Mouse (Mus musculus) megakaryocyte, adult 5-6 weeks (primary cell): Measurements from ENCODE around the gene Fnbp1l. TPM values are rescaled to one million over a fixed set of nuclear protein-coding genes. Genes with fewer than 3 reads are reported as not detected.

ENCODE experiments used
- ATAC-seq: 2 replicates; pipeline ENCODE4 v1.8.0; 2016; ENCODE audit warnings: mild to moderate bottlenecking, inconsistent platforms; ENCODE audit not compliant: poor library complexity, severe bottlenecking
- total RNA-seq, 2 experiments: library from RNA; stranded (forward) in 1 of 2; stranded (reverse) in 1 of 2; fragments of 153-499, 151-499 nt in 1 of 2; fragments of 221-1000, 200-1000 nt in 1 of 2; gene quantifications; 2 replicates each; pipeline versions ENCODE4 v1.2.3 to v1.2.4; 2015 to 2017

Gene Fnbp1l
- total RNA-seq, 2 experiments from 2014 or later, result 2.5 to 4.5 TPM

DNA sequence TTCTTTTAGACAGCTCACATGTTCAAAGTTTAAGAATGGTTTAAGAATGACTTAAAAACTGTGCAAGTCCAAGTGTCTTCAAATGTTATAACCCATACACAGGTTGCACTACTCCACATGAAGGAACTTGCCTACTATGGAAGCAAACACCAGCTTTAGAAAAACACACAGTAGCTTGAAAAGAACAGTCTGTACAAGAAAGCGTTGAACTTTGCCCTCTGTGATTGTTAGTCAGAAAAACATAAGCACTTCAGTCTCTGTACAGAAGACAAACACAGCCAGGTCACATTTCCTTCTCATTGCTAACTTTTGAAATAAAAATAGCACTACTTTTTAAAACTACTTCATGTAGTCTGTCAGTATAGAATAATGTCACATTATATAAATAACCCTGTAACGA lies 80.7 kb downstream of the Fnbp1l start:
- no peak for ATAC-seq

DNA sequence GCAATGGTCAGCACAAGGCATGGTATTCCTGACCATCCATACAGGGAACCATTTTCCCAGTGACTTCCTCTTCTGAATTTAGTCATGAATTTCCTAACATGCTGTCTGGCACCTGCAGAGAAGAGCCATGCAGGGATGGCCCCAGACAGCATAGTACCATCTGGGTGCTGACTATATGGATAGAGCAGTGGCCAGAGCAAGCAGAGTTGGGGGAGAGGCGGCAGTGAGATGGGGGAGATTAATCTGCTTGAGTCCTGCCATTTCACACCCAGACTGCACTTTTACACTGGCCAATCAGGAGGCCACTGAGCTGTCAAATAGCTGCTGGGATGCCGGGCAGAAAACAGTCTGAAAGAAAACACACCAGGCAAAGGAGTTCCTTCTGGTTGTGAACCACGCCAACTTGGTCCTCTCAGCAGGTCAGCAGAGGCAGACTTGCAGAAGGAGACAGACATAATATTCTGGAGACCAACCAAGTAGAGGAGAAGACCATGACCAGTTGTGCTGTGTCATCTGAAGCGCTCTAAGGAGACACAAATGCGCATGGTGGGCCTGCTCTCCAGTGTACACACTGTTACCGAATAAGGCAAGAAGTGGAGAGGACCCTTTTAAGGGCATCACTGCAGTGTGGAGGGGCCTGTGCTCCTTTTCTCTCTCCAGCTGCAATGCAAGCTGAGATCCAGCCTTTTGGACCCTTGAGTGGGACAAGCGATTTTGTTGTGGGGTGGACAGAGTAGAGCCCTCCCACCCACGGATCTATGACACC lies 83.4 kb downstream of the Fnbp1l start:
- no peak for ATAC-seq

DNA sequence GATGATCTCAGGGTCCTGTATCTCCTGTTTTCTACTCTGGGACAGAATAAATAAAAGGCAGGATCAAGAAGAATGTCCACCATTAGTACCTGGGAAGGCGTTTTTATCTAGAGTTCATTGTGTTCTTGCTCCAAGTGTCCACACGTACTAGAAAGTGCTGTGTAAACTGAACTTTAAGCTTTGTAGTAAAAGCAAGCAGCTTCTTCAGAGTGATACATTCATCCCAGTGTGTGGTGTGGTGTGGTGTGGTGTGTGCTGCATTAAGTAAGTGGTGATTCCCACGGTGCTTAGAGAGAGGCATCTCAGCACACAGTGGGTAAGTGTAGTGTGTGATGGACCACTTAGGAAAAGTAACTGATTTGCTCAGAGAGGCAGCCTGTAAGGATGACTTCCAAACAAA lies 91.0 kb downstream of the Fnbp1l start:
- no peak for ATAC-seq

DNA sequence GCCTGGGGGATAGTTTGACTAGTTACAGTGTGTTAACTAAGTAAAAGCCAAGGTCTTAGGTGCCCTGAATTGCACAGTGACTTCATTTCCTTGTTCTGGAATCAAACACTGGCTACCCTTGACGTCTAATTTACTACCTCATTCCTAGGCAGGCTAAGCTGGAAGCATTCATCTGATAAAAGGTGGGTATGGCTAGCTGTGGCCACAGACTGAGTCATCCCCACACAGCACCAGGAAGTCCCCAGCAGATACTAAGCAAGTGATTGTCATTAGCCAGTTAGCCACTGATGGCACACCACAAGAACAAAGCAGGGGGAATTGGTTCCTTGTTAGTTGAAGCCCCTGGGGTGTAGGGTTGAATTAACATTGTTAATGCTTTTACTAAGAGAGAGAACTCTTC lies 98.2 kb downstream of the Fnbp1l start:
- peak; percentile 78 for ATAC-seq

DNA sequence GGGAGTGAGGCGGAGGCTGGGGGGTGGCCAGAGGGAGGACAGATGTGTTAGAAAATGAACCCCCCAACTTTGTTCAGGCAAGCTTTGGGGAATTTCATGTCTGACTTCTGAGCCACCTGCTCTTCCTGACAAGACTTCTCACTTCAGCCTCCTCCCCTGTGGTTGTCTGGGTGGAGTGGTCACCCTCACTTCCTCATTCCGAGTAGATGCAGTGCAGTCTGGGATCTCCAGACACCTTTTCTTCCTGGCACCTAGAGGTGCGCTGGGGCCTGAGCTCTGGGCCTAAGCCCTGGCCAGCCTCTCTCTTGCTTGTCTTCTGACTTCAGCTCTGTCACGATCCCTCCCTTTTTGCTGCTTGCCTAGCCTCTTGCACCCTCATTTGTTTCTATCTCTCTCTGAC lies 98.6 kb downstream of the Fnbp1l start:
- ATAC-seq, result peak; percentile 87

DNA sequence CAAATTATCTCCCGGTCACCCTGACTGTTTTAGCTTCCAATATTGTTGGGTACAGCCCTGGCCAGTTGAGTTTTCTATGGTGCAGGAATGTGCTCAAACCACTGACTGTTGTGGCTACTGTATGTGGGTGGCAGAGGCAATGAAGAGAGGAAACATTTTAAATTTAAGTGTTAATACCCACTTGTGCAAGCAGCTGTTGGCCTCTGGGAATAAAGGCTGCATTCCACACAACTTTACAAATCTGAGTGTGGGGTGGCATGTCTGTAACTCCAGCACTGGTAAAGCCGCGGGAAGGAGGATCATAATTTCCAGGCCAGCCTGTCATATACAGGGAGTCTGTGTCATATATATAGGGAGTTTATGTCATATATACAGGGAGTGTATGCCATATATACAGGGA lies 99.2 kb downstream of the Fnbp1l start:
- no peak for ATAC-seq

DNA sequence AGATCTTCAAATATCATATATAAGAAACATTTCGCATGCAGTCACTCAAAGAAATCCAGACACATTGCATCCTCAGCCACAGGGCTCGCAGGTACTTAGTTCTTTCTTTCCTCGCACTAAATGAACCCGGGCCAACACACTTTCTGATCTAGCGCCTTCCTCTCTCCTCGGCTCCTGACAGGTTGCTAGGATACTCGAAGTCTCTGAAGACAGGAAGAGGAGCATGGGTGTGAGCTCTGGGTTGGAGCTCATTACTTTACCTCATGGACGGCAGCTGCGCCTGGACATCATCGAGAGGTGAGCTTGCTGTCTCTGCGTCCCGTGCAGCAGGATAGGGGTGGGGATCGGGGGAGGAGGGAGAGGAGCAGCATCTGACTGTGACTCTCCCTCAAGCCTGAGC lies 100.4 kb downstream of the Fnbp1l start:
- ATAC-seq, result no peak

DNA sequence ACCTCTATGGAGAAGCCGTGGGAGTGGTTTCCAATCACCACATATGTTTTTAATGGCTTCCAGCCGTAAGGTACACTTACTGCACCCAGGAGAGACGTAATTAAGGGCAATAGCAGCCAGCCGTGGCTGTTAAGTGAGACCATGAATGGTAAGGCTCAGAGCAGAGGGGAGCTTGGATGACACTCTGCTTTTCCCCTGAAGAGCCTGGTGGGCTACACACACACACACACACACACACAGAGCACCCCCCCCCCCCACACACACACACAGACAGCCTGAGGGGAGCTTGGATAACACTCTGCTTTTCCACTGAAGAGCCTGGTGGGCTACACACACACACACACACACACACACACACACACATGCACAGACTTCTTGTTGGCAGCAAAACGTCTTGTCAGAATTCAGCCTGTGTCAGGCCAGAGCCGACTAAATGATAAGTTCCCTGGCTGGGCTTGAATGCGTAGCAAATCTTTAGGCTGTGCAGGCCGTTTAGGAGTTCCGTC lies 101.2 kb downstream of the Fnbp1l start:
- no peak for ATAC-seq

DNA sequence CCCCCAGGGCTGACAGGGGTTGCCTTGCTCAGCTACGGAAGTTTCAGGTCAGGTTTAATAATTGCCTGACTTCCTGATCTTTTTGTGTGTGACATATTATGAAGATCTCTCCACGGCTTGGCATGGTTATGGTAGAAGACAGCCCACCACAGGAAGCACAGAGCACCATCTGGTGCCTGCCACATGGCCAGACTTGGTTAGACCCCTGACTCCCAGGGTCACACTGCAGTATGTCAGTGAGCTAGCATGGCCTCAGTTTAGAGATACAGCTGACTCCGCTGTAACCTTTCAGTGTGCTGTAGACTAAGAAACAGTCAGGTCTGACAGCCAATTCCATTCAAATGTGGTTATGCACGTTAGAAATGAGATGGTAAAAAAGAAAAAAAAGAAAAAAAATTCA lies 101.8 kb downstream of the Fnbp1l start:
- ATAC-seq, result no peak

DNA sequence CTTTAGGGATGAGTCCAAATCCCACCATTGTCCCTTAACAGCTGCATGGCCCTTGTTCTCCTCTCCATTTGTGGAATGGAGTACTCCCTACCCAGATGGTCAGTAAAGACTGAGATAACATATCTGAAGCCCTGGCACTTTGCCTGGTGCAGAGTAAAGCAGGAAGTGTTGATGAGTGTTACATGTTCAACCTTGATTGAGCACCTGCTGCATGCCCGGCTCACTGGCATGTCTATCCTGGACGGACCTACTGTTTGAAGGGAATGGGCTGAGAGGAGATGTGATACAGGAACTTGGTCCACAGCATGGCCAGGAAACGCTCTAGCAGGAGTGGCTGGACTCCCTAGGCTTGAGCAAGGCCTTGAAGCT lies 103.2 kb downstream of the Fnbp1l start:
- ATAC-seq, result no peak

DNA sequence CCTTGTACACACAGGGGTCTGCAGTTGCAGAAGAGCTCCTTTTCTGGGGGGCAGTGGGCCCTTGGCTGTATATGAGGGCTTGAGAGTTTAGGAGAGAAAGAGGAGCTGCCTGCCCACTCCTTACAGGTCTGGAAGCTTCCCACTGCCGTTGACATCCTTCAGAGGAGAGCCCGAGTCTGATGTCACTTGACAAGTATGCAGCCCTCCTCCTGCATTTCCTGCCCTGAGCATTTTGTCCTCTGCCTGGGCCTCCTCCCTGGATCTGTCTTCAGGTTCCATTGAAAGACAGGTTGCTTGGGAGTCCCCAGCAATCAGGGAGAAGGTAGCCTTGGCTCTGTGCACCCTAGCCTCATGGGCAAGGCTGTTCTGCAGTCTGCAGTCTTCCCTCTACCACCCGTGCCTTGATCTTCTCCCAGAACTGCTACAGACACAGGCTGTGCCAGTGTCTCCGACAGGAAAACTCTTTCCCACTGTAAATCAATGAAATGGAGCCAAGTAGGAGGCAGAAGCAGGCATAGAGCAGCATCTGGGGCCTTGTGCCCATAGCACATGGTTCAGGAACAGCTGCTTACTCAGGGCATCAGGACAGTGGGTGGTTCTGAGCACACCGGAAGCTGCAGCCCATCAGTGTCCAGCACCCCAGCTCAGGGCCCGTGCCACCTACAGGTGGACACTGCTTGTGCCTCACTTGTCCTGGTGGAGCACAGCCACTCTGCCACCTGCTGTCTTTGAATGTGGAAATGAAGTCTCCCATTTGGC lies 103.8 kb downstream of the Fnbp1l start:
- ATAC-seq, result no peak

DNA sequence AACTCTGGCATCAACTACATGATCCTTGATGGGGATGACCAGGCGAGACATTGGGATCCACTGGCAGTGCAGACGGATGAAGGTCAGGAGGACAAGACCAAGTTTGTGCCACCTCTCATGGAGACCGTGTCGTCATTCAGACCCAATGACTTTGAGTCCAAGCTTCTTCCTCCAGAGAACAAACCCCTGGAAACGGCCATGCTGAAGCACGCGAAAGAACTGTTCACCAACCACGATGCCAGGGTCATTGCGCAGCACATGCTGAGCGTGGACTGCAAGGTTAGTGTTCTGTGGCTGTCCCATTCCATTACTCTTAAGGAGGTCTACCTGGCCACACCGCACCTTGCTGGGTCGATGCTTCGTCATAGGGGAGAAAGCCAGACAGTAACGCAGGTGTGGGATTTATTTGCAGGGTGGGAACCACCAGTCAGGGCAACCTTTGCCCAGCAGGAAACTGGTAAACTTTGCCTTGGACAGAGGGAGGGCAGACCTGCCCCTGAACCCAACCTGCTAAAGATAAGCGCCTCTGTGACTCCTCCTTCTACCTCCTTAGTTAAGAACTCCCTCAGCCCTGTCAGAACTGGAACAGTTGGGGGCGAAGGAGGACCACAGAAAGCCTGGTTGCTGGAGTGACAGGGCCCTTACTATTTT lies 106.7 kb downstream of the Fnbp1l start:
- ATAC-seq, result no peak

DNA sequence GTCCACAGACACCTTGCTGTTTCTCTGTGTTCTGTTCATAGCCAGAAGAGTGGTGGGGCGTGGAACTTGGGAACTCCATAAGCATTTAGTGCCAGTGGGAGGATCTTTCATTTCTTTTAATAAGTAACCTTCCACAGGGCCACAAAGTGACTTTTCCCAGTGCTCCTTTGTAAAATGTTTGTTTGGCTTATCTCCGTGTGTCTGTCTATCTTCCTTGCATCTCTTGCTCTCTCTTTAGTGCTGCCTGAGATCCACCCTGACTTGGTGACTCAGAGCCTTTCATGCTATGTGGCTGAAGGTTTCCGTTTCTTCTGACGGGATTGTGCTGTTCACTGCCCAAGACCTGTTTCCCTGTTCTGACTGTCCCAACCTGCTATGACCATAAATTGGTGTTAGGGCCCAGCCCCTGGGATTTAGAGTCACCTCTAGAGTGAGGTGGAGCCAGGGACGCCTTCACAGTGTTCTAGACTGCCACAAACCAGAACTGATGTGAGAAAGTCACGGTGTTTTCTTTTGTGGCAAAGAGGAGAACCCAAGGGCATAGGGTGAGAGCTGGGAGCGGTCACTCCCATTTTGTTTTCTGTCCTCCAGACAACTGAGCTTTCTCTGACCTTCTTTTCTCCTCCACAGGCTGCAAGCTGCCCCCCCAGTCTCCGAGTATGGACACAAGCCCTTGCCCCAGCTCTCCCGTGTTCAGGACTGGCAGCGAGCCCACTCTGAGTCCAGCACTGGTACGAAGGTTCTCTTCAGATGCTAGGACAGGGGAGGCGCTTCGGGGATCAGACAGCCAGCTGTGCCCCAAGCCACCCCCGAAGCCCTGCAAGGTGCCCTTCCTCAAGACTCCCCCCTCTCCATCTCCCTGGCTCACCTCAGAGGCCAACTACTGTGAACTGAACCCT lies 107.5 kb downstream of the Fnbp1l start:
- no peak for ATAC-seq

DNA sequence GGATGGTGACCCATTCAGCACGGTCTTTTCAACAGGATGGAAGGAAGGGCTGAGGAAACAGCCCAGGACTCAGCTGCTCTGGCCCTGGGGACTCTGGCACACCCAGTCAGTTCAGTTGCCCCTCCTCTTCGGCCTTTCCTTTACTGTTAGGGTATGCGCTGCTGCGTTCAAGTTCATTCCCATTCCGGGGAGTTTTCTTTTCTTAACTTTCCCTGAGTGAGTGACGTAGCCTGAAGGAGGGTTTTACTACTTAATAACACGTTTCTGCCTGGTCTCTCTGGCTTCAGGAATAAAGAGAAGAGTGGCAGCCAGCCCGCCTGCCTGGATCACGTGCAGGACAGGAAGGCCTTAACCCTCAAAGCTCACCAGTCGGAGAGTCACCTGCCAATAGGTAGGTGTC lies 108.6 kb downstream of the Fnbp1l start:
- ATAC-seq, result no peak

DNA sequence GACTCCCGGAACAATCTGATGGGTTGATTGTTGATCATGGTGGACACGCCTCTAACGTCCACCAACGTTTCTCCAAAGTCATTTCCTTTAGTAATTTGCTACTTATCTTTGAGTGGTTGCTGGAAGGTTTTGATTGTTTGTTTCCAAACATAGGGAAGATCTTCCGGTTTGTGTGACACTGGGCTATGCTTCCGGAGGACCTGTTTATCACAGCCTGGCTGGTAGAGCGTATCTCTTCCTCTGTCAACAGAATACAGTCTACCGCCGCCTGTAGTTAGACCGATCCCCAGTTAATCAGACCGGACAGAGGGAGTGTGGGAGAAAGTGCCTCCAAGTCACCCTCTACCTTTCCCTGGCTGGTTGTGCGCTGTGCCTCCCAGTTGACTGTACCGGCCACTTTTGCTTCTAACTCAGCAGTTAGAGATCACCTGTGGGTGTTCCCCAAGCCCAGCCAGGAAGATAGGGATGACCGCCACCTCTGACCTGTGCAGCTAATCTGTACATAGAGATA lies 109.2 kb downstream of the Fnbp1l start:
- ATAC-seq, result no peak

DNA sequence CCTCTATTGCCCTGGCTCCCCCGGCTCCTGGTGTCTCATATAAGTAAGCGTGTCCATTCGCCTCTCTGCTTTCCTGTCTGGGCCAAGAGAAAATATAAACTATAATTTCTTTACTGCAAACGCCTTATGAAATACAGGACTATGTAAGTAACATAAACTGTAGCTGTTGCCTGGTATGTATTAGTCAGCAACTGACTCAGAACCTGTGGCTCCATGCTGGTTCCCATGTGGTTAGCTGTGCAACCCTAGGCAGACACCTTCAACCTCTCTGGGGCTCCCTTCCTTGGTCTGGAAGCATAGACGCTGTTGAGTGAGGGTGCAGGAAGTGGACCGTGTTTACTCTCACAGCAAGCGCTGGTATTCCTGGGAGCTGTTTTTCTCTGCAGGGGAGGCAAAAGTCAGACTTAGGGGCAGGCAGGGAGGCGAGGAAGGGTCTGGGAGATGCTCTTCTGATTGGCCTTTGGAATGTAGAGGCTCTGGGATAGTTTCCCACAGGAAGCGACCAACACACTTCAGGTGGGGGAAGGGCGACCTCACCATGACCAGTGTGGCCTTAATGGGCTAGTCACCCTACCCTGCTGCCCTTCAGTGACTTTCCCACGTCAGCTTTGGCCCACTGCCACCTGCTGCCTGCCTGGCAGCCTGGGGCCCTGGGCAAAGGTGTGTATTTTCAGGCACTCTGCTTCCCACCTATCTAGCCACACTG lies 109.8 kb downstream of the Fnbp1l start:
- no peak for ATAC-seq

DNA sequence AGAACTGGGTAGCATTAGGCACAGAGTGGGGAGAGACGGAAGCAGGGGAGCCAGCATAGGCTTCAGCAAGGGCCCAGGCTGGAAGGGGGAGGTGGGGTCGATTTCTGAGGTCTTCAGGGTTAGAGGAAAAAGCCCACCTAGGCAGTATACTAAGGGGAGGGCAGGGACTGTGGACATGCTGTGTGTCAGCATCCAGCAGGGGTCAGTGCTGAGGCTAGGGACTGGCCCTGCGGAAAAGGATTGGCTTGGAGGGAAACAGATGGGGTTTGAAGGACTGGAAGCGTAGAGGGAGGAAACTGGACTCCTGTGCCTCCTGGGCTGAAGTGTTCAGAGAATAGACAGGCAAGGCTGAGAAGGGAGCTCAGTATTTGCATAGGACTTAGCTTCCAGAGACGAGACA lies 110.4 kb downstream of the Fnbp1l start:
- peak; percentile 78 for ATAC-seq

DNA sequence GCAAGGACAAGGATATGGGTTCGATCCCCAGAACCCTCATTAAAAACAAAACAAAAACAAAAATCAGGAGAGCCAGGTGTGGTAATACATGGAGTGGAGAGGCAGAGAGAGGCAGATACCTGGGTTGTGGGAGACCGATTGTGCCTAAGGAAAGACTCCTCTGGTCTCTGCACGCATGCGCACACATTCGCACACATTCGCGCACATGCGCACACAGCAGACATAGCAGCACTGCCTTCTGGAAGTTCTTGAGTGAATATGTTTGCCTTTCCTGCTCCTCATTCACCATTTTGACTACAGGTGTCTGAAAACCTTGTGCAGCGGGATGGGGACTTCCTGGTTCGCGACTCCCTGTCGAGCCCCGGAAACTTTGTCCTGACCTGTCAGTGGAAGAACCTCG lies 111.7 kb downstream of the Fnbp1l start:
- ATAC-seq, result no peak

DNA sequence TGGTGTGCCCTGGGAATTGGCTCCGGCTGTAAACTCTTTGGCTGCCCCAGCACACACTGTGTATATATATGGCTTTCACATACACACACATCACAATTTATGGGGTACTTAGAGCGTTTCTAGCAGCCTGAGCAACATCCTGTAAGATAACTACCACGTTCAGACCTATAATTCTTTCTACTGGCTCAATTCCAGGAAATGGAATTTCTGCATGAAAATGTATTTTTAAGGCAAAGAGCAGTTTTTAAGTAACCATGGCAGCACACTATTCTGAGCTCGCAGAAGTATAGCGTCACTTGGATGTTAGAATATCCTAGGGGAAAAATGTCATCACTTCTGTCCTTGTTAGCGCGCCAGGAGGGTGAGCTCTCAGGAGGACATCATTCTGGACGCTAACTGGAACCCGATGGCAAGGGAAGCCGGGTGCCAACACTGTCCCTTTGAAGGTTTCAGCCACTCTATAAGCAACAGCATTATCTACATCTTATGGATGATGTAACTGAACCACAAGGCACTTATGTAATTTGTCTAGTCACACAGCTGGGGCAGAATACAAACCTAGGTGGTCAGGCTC lies 113.1 kb downstream of the Fnbp1l start:
- peak; percentile 53; the same call in 1 of the 2 replicates for ATAC-seq

DNA sequence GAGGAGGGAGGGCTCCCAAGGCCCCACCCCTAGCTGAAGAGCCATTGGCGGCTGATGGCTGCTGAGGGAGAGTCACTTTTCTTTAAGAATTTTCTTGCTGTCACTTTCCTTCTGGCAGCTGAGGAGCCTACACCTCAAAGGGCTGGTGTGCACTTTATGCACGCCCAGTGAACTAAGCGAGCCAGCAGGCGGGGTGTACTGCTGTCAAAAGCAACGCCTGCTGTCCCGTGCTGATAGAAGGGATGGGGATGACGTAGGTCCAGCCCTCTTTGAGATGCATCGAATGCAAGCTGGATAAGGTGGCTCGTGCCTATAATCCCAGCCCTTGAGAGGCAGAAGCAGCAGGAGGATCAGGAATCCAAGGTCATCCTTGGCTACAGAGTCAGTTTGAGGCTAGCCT lies 118.6 kb downstream of the Fnbp1l start:
- no peak for ATAC-seq
